Comparison of ENCODE assay signal across 8 mouse cellular contexts in genomic region chr8:88199700-88200601, GRCm38 (mm10). TPM values are rescaled to one million over a fixed set of nuclear protein-coding genes. Genes with fewer than 3 reads are reported as not detected.
A peak's percentile ranks its signal among the peaks of the same experiment; 100 is the strongest.
DNase-seq lines count a peak whose midpoint lies in the region; ATAC-seq and TF ChIP-seq lines count a peak whose summit lies in the region.

No protein-coding gene starts in this region.

- peak; percentile 63 for ATAC-seq in embryonic facial prominence, embryonic 11.5 days (replicated peaks; ENCODE audit: insufficient number of reproducible peaks, low FRiP score, low TSS enrichment, low read depth)
- ATAC-seq in liver, embryonic 11.5 days (replicated peaks; ENCODE audit: low FRiP score): peak; percentile 52
- peak; percentile 47; the same call in 1 of the 2 replicates for ATAC-seq in midbrain, postnatal 0 days (ENCODE audit: low FRiP score)

- H3K9ac ChIP-seq in embryonic facial prominence, embryonic 11.5 days (replicated peaks; ENCODE audit: low read length): peak overlapping the region; percentile 87
- H3K9ac ChIP-seq in heart, adult 2 months (ENCODE audit: low read depth, low read length): peak overlapping the region; percentile 95
- H3K9ac ChIP-seq in liver, embryonic 11.5 days (ENCODE audit: low read depth, low read length): peak overlapping the region; percentile 88
- H3K9ac ChIP-seq in midbrain, postnatal 0 days (replicated peaks; ENCODE audit: low read length, poor library complexity, severe bottlenecking): peak overlapping the region; percentile 79

- H3K4me1 ChIP-seq in embryonic facial prominence, embryonic 11.5 days (ENCODE audit: control insufficient read depth, insufficient read depth, low read length): peaks cover 4% of the 10 kb centered on the region; the same call in 1 of the 2 replicates
- H3K4me1 ChIP-seq in heart, adult 2 months (ENCODE audit: control insufficient read depth, insufficient read depth, low read length): peaks cover 13% of the 10 kb centered on the region
- H3K4me1 ChIP-seq in liver, embryonic 11.5 days (replicated peaks; ENCODE audit: control insufficient read depth, insufficient read depth, low read length): peaks cover 21% of the 10 kb centered on the region
- H3K4me1 ChIP-seq in midbrain, postnatal 0 days (ENCODE audit: insufficient read depth, low read length): peaks cover 13% of the 10 kb centered on the region

- no peaks in the 10 kb centered on the region for H3K36me3 ChIP-seq in embryonic facial prominence, embryonic 11.5 days (replicated peaks; ENCODE audit: control insufficient read depth, insufficient read depth, low read depth, low read length)
- peaks cover 26% of the 10 kb centered on the region for H3K36me3 ChIP-seq in heart, adult 2 months (ENCODE audit: control insufficient read depth, insufficient read depth, low read length)
- H3K36me3 ChIP-seq in liver, embryonic 11.5 days (ENCODE audit: control insufficient read depth, insufficient read depth, low read length): no peaks in the 10 kb centered on the region; the same call in 1 of the 2 replicates
- no peaks in the 10 kb centered on the region for H3K36me3 ChIP-seq in midbrain, postnatal 0 days (ENCODE audit: insufficient read depth, low read length)

- H3K4me3 ChIP-seq in embryonic facial prominence, embryonic 11.5 days (ENCODE audit: low read depth, low read length): peak overlapping the region; percentile 93
- H3K4me3 ChIP-seq in heart, adult 2 months: peak overlapping the region; percentile 76
- peak overlapping the region; percentile 95 for H3K4me3 ChIP-seq in liver, embryonic 11.5 days (ENCODE audit: low read depth, low read length)
- peak overlapping the region; percentile 94 for H3K4me3 ChIP-seq in midbrain, postnatal 0 days (ENCODE audit: low read depth, low read length)

- TF ChIP-seq CTCF in heart, adult 2 months (IDR thresholded peaks at IDR 0.05): no peak
- no peak for TF ChIP-seq CTCF in midbrain, postnatal 0 days (IDR thresholded peaks at IDR 0.05)

- no peak for TF ChIP-seq EP300 in heart, adult 2 months (IDR thresholded peaks at IDR 0.05; ENCODE audit: insufficient read depth, low read depth, low read length)

- intact Hi-C loops in heart, adult 2 months (cut with DNase I): loop anchor here (2.0 to 5.0 kb wide), 4 partner anchors 41 to 162 kb away; partner anchors contain the start of genes Brd7, Cnep1r1 and Heatr3

- H3K27me3 ChIP-seq in embryonic facial prominence, embryonic 11.5 days (ENCODE audit: control insufficient read depth, insufficient read depth, low read length): no peaks in the 10 kb centered on the region
- H3K27me3 ChIP-seq in heart, adult 2 months (ENCODE audit: control insufficient read depth, insufficient read depth, low read length): no peaks in the 10 kb centered on the region
- H3K27me3 ChIP-seq in liver, embryonic 11.5 days (replicated peaks; ENCODE audit: control insufficient read depth, insufficient read depth, low read length): no peaks in the 10 kb centered on the region
- H3K27me3 ChIP-seq in midbrain, postnatal 0 days (ENCODE audit: insufficient read depth, low read length): no peaks in the 10 kb centered on the region

- WGBS in embryonic facial prominence, embryonic 11.5 days: 1% methylated on average over 66 of the region's 117 CpGs
- WGBS in heart, adult 2 months: 2% methylated on average over 112 of the region's 117 CpGs
- under 1% methylated on average over 101 of the region's 117 CpGs for WGBS in liver, embryonic 11.5 days
- WGBS in midbrain, postnatal 0 days: 0% methylated on average over 52 of the region's 117 CpGs

- peak overlapping the region; percentile 92 for H3K4me2 ChIP-seq in embryonic facial prominence, embryonic 11.5 days (ENCODE audit: low read depth, low read length)
- peak overlapping the region; percentile 94 for H3K4me2 ChIP-seq in liver, embryonic 11.5 days
- peak overlapping the region; percentile 81 for H3K4me2 ChIP-seq in midbrain, postnatal 0 days (ENCODE audit: low read depth, low read length, poor library complexity, severe bottlenecking)

- peak; percentile 63 for DNase-seq in 3134 (ENCODE audit: extremely low read depth, insufficient read length, low spot score)
- DNase-seq in adrenal gland, adult 18-20 months (ENCODE audit: low spot score in 2 of 2): peak; percentile 45 to 48
- DNase-seq in embryonic facial prominence, embryonic 11.5 days (ENCODE audit: low spot score): peak; percentile 54
- peak; percentile 64 to 65 for DNase-seq in heart, adult 2 months
- peak; percentile 59 for DNase-seq in kidney, adult 18-20 months
- peak; percentile 70 for DNase-seq in liver, embryonic 11.5 days (ENCODE audit: low spot score)
- DNase-seq in midbrain, postnatal 0 days (ENCODE audit: low spot score): peak; percentile 39
- DNase-seq in spleen, postnatal 14 days (ENCODE audit: low spot score in 2 of 2): peak; percentile 27 to 50

- TF ChIP-seq POLR2A in heart, adult 2 months (IDR thresholded peaks at IDR 0.05; ENCODE audit: insufficient read depth, low read depth, low read length): no peak

- H3K9me3 ChIP-seq in embryonic facial prominence, embryonic 11.5 days (replicated peaks; ENCODE audit: control insufficient read depth, low read length): no peaks in the 10 kb centered on the region
- H3K9me3 ChIP-seq in liver, embryonic 11.5 days (ENCODE audit: control insufficient read depth, low read length): no peaks in the 10 kb centered on the region
- no peaks in the 10 kb centered on the region for H3K9me3 ChIP-seq in midbrain, postnatal 0 days (ENCODE audit: low read length)

- H3K27ac ChIP-seq in embryonic facial prominence, embryonic 11.5 days (replicated peaks; ENCODE audit: low read depth, low read length): peak overlapping the region; percentile 86
- peak overlapping the region; percentile 51 for H3K27ac ChIP-seq in heart, adult 2 months
- peak overlapping the region; percentile 96 for H3K27ac ChIP-seq in liver, embryonic 11.5 days (ENCODE audit: low read depth, low read length)
- peak overlapping the region; percentile 98 for H3K27ac ChIP-seq in midbrain, postnatal 0 days (ENCODE audit: low read depth, low read length)

- peaks cover 5% of the 10 kb centered on the region for H3K79me2 ChIP-seq in heart, adult 2 months (replicated peaks; ENCODE audit: control insufficient read depth, insufficient read depth, low read length)

RNA-seq across cellular contexts. Expression of gene Tent4b, which starts 0.9 kb away (rescaled TPM):
- 10 to 100 TPM; 30.2 to 31.4 TPM for total RNA-seq in adrenal gland, adult 18-20 months (2021)
- 10.0 and 12.0 TPM in 2 replicates for polyA plus RNA-seq in embryonic facial prominence, embryonic 11.5 days (2014; fragmentation: Nextera tagmentation; extraction: Ambion mirVana)
- 10 to 100 TPM; 18.8 to 19.2 TPM for total RNA-seq in heart, adult 2 months (2021)
- 14.3 and 22.5 TPM in 2 replicates for polyA plus RNA-seq in heart, adult 2 months (2012; rRNA removed)
- 11.2 and 11.9 TPM in 2 replicates for polyA plus RNA-seq in liver, embryonic 11.5 days (2014; fragmentation: Nextera tagmentation; extraction: Ambion mirVana)
- total RNA-seq in midbrain, postnatal 0 days (2014; rRNA removed): 34.9 and 36.9 TPM in 2 replicates
- polyA plus RNA-seq in midbrain, postnatal 0 days (2015; fragmentation: Nextera tagmentation; extraction: Ambion mirVana): 7.9 and 8.9 TPM in 2 replicates

Comparison
In these comparisons a context has a peak if more than half of its experiments do, and no peak if none do; other contexts are left out.
1. Peak in every context shown above with its lines: DNase-seq, ATAC-seq, H3K4me3 ChIP-seq and H3K27ac ChIP-seq.